Mouse (Mus musculus) MEL (cell line): ENCODE data around the gene Scarb1. TPM values are rescaled to one million over a fixed set of nuclear protein-coding genes. Genes with fewer than 3 reads are reported as not detected.

Source experiments
- DNase-seq: peaks from one replicate; pipeline ENCODE4 v3.0.0; 2011; ENCODE audit warnings: low read depth, low spot score
- H3K27ac ChIP-seq: 2 replicates; pipeline ENCODE4 v1.5.1; 2012; ENCODE audit warnings: low read depth, mild to moderate bottlenecking, control low read depth, low read length, moderate library complexity; ENCODE audit not compliant: control insufficient read depth
- H3K27me3 ChIP-seq, 2 experiments: fragments of 150-350 bp in 1 of 2; sonication (generic) in 1 of 2; 2 replicates each; pipeline ENCODE4 v1.6.1; 2012; ENCODE audit warnings: low read length in 2 of 2, mild to moderate bottlenecking in 2 of 2, improper control_type of control experiment in 1 of 2, moderate library complexity in 1 of 2; ENCODE audit not compliant: insufficient read depth in 2 of 2, control insufficient read depth in 1 of 2
- H3K36me3 ChIP-seq, 2 experiments: 2 replicates each; pipeline ENCODE4 v1.6.1; 2012 to 2014; ENCODE audit warnings: low read length in 2 of 2, improper control_type of control experiment in 1 of 2, inconsistent platforms in 1 of 2, mild to moderate bottlenecking in 1 of 2; ENCODE audit not compliant: insufficient read depth in 2 of 2, control insufficient read depth in 1 of 2
- H3K4me1 ChIP-seq, 2 experiments: fragments of 150-350 bp in 1 of 2; sonication (generic) in 1 of 2; 2 replicates each; pipeline ENCODE4 v1.6.1; 2012; ENCODE audit warnings: low read length in 2 of 2, improper control_type of control experiment in 1 of 2, mild to moderate bottlenecking in 1 of 2; ENCODE audit not compliant: insufficient read depth in 2 of 2, control insufficient read depth in 1 of 2
- H3K4me3 ChIP-seq, 2 experiments: fragments of 150-350 bp in 1 of 2; sonication (generic) in 1 of 2; 2 replicates each; pipeline ENCODE4 v1.5.1; 2012; ENCODE audit warnings: low read depth in 2 of 2, low read length in 2 of 2, mild to moderate bottlenecking in 2 of 2, moderate library complexity in 2 of 2, control low read depth in 1 of 2, improper control_type of control experiment in 1 of 2; ENCODE audit not compliant: control insufficient read depth in 1 of 2, insufficient read depth in 1 of 2
- H3K79me2 ChIP-seq: 2 replicates; pipeline ENCODE4 v1.6.1; 2012; ENCODE audit warnings: mild to moderate bottlenecking, low read length, moderate library complexity; ENCODE audit not compliant: control insufficient read depth, poor library complexity, insufficient read depth
- H3K9ac ChIP-seq: 2 replicates; pipeline ENCODE4 v1.6.1; 2012; ENCODE audit warnings: low read depth, mild to moderate bottlenecking, control low read depth, low read length, moderate library complexity; ENCODE audit not compliant: control insufficient read depth, poor library complexity, severe bottlenecking
- H3K9me3 ChIP-seq: fragments of 150-350 bp; sonication (generic); replicated peaks from 2 replicates; pipeline ENCODE4 v1.6.1; 2012; ENCODE audit warnings: mild to moderate bottlenecking, low read length, improper control_type of control experiment, moderate library complexity; ENCODE audit not compliant: insufficient read depth
- CTCF ChIP-seq, 3 experiments: IDR thresholded peaks in 2 of 3; conservative IDR thresholded peaks in 1 of 3; 2 replicates each; pipeline ENCODE4 v1.5.1; 2011 to 2012; ENCODE audit warnings: low read length in 3 of 3, low read depth in 2 of 3, mild to moderate bottlenecking in 2 of 3, improper control_type of control experiment in 1 of 3, inconsistent platforms in 1 of 3, mixed read lengths in 1 of 3, moderate library complexity in 1 of 3; ENCODE audit not compliant: control insufficient read depth in 1 of 3, insufficient read depth in 1 of 3, poor library complexity in 1 of 3, severe bottlenecking in 1 of 3
- ELF1 ChIP-seq: IDR thresholded peaks from 2 replicates; pipeline ENCODE4 v1.6.1; 2014; ENCODE audit warnings: low read depth, mild to moderate bottlenecking, inconsistent platforms, low read length, improper control_type of control experiment, moderate library complexity
- ETS1 ChIP-seq: IDR thresholded peaks from 2 replicates; pipeline ENCODE4 v1.6.1; 2012; ENCODE audit warnings: low read depth, mild to moderate bottlenecking, inconsistent platforms, low read length, improper control_type of control experiment, moderate library complexity
- JUND ChIP-seq: IDR thresholded peaks from 2 replicates; pipeline ENCODE4 v1.6.1; 2011; ENCODE audit warnings: low read depth, mild to moderate bottlenecking, improper control_type of control experiment, low read length
- KAT2A ChIP-seq: conservative IDR thresholded peaks from 2 replicates; pipeline ENCODE4 v1.6.1; 2012; ENCODE audit warnings: low read depth, low read length, improper control_type of control experiment, inconsistent platforms
- MYC ChIP-seq: IDR thresholded peaks from 2 replicates; pipeline ENCODE4 v1.6.1; 2011; ENCODE audit warnings: low read depth, mild to moderate bottlenecking, low read length, improper control_type of control experiment, moderate library complexity
- NRF1 ChIP-seq: IDR thresholded peaks from 2 replicates; pipeline ENCODE4 v1.6.1; 2014; ENCODE audit warnings: low read depth, mild to moderate bottlenecking, inconsistent platforms, low read length, improper control_type of control experiment, moderate library complexity; ENCODE audit not compliant: poor library complexity, insufficient read depth, severe bottlenecking
- POLR2AphosphoS2 ChIP-seq: IDR thresholded peaks from 2 replicates; pipeline ENCODE4 v1.6.1; 2011; ENCODE audit warnings: low read length, improper control_type of control experiment
- TCF12 ChIP-seq: IDR thresholded peaks from 2 replicates; pipeline ENCODE4 v1.6.1; 2014; ENCODE audit warnings: low read depth, mild to moderate bottlenecking, inconsistent platforms, low read length, improper control_type of control experiment, moderate library complexity
- ZMIZ1 ChIP-seq: IDR thresholded peaks from 2 replicates; pipeline ENCODE4 v1.6.1; 2012; ENCODE audit warnings: low read depth, mild to moderate bottlenecking, inconsistent platforms, low read length, improper control_type of control experiment, moderate library complexity
- polyA plus RNA-seq, 2 experiments: library from polyadenylated mRNA; stranded (reverse) in 1 of 2; unstranded in 1 of 2; fragments of >175 nt in 1 of 2; fragments of >200 nt in 1 of 2; gene quantifications; 2 replicates each; pipeline versions ENCODE4 v1.2.1 to v1.2.4; 2012; ENCODE audit warnings: low replicate concordance in 2 of 2, low read depth in 1 of 2; ENCODE audit not compliant: insufficient read length in 2 of 2, insufficient read depth in 1 of 2, missing spikeins in 1 of 2
- total RNA-seq: library from RNA; depleted of rRNA; stranded (reverse); fragments of 300-350 nt; gene quantifications from 2 replicates; pipeline ENCODE4 v1.2.3, GENCODE M21; 2012; rRNA removed

The Scarb1 gene
- total and polyA plus RNA-seq, 3 experiments = 53.1 to 98.3 TPM; not detected in 1

- Histone ChIP-seq H3K27ac (no peak overlapping the region), H3K36me3 (no peaks in the 10 kb centered on the region), H3K9me3 (no peaks in the 10 kb centered on the region), H3K4me1 (no peaks in the 10 kb centered on the region), H3K27me3 (no peaks in the 10 kb centered on the region), H3K4me3 (no peak overlapping the region), H3K79me2 (no peaks in the 10 kb centered on the region)
- no peak for DNase-seq
- no peak for TF ChIP-seq ZMIZ1
- no peak for TF ChIP-seq ELF1
- no peak for TF ChIP-seq CTCF (IDR thresholded peaks at IDR 0.05 in 2 of 3, conservative IDR thresholded peaks at IDR 0.05 in 1 of 3; ENCODE audit: control insufficient read depth in 1 of 3, insufficient read depth in 1 of 3, low read depth in 2 of 3, low read length in 3 of 3, poor library complexity in 1 of 3, severe bottlenecking in 1 of 3)
- TF ChIP-seq TCF12 = no peak
- TF ChIP-seq JUND = no peak
- TF ChIP-seq MYC = no peak
- TF ChIP-seq ETS1 = no peak
- TF ChIP-seq KAT2A = no peak
- TF ChIP-seq, all 39 proteins: peak for 0
- H3K9ac ChIP-seq = no peak overlapping the region
These were observed 111.8 kb downstream of the Scarb1 start for GRCm38 (mm10) chr5:125229097-125229496.

DNA sequence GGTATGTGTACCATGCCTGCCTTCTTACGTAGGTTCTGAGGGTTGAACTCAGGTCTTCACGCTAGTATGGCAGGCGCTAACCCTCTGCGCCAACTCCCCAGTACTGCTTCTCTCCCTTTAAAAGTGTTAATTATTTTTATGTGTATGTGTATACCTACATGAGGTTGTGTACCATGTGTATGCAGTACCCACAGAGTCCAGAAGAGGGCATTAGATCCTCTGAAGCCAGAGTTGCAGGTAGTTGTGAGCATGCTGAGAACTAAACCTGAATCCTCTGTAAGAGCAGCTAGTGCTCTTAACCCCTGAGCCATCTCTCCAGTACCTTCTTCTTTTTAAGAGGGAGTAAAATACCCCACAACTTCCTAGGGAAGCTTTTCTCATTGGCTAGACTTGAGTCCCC lies 113.2 kb downstream of the Scarb1 start:
- Histone ChIP-seq H3K4me3 (no peak overlapping the region), H3K36me3 (no peaks in the 10 kb centered on the region), H3K9me3 (no peaks in the 10 kb centered on the region), H3K27ac (no peak overlapping the region), H3K9ac (no peak overlapping the region), H3K4me1 (no peaks in the 10 kb centered on the region)
- no peak for DNase-seq
- no peak for TF ChIP-seq NRF1
- TF ChIP-seq POLR2AphosphoS2 = no peak
- TF ChIP-seq CTCF (IDR thresholded peaks at IDR 0.05 in 2 of 3, conservative IDR thresholded peaks at IDR 0.05 in 1 of 3; ENCODE audit: control insufficient read depth in 1 of 3, insufficient read depth in 1 of 3, low read depth in 2 of 3, low read length in 3 of 3, poor library complexity in 1 of 3, severe bottlenecking in 1 of 3) = peak in 1 of 3 experiments; percentile 6; a peak in 2 of 6 replicates
- TF ChIP-seq, all 39 proteins: peak for 1
- H3K27me3 ChIP-seq = no peaks in the 10 kb centered on the region
- no peaks in the 10 kb centered on the region for H3K79me2 ChIP-seq

Other genes with a start within 250 kb of the Scarb1 start
- 5.0 and 7.7 TPM in 2 replicates for gene Ncor2, start 161.9 kb downstream of the Scarb1 start, total RNA-seq
- gene Ncor2, start 161.9 kb downstream of the Scarb1 start, polyA plus RNA-seq = 10 to 100 TPM in 1 of 2 experiments, not detected in 1; 46.8 TPM
- gene Gm10382, start 48.2 kb upstream of the Scarb1 start, total RNA-seq = 0.65 TPM in 2 replicates
- gene Gm10382, start 48.2 kb upstream of the Scarb1 start, polyA plus RNA-seq = under 1 TPM in 1 of 2 experiments, not detected in 1; 0.96 TPM
- 511 and 526 TPM in 2 replicates for gene Ubc, start 49.1 kb upstream of the Scarb1 start, total RNA-seq
- 1,000 to 10,000 TPM in 1 of 2 experiments, 100 to 1,000 TPM in 1; 113 to 1,075 TPM for gene Ubc, start 49.1 kb upstream of the Scarb1 start, polyA plus RNA-seq
- 26.0 and 27.4 TPM in 2 replicates for gene Dhx37, start 93.0 kb upstream of the Scarb1 start, total RNA-seq
- 100 to 1,000 TPM in 1 of 2 experiments, 10 to 100 TPM in 1; 55.3 to 549 TPM for gene Dhx37, start 93.0 kb upstream of the Scarb1 start, polyA plus RNA-seq
- gene Bri3bp, start 100.5 kb upstream of the Scarb1 start, total RNA-seq = 87.6 and 88.6 TPM in 2 replicates
- gene Bri3bp, start 100.5 kb upstream of the Scarb1 start, polyA plus RNA-seq = 100 to 1,000 TPM in 1 of 2 experiments, 10 to 100 TPM in 1; 73.7 to 264 TPM
- 32.8 and 34.9 TPM in 2 replicates for gene Aacs, start 134.7 kb upstream of the Scarb1 start, total RNA-seq
- 10 to 100 TPM in 1 of 2 experiments, not detected in 1; 79.5 TPM for gene Aacs, start 134.7 kb upstream of the Scarb1 start, polyA plus RNA-seq
- not detected in 2 replicates for gene Tmem132b, start 190.7 kb upstream of the Scarb1 start, total RNA-seq
- gene Tmem132b, start 190.7 kb upstream of the Scarb1 start, polyA plus RNA-seq = not detected